Mouse (Mus musculus) frontal cortex, postnatal 25 days (tissue): ENCODE data around the gene Gusb.

Source experiments
- DNase-seq, 2 experiments: peaks; one replicate each; pipeline ENCODE4 v3.0.0; 2022; ENCODE audit warnings: low spot score in 2 of 2

Gene Gusb

DNA sequence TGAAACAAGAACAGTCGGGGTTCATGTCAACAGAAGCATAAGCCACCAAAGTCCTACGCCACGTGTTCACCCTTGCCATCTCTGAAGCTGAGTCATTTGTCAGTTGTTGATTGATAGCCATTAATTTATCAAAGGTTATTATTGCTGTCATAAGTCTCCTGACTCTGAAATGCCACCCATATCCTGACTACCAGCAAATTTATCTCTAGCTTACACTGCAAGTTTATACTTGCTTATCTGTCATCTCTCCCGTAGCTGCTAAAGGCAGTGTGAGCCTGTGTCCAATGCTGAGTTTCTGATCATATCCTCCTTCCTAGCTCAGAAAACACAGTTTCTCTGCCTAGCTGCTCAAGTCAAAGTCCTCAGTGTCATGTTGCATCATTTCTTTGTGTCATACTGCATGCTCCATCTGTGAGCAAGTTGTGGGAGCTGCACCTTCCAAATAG lies 28.0 kb downstream of the Gusb start:
- DNase-seq = no peak

DNA sequence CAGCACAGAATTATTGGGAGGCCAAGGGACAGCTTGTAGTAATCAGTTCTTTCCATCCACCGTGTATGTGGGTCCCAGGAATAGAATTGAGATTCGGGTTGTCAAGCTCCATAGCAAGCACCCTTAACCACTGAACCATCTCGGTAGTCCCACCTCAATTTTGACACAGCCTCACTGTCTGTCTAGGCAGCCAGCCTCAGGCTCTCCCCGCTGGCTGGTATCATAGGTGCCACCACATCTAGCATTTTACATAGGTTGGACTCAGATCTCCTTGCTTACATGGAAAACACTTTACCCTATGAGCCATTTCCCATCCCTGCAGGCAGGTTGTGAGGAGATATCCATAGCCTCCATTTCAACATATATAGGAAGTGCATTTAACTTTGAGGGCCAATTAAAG lies 28.5 kb downstream of the Gusb start:
- DNase-seq = no peak

DNA sequence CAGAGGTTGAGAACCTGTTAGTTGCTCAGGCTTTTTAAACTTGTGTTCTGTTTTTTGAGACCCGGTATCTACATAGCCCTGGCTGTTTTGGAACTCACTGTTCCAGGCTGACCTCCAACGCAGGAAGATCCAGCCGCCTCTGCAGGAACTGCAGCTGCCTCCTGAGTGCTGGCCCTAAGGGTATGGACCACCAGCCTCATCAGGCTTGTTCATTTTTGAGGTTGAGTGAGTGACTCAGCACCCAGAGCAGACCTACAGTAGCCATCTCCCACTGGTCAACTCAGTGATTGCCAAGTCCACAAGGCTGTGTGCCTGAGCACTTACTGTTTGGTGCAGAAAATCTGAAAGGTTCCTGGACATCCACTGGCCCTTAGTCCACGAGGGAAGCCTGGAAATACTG lies 31.4 kb downstream of the Gusb start:
- DNase-seq = no peak

DNA sequence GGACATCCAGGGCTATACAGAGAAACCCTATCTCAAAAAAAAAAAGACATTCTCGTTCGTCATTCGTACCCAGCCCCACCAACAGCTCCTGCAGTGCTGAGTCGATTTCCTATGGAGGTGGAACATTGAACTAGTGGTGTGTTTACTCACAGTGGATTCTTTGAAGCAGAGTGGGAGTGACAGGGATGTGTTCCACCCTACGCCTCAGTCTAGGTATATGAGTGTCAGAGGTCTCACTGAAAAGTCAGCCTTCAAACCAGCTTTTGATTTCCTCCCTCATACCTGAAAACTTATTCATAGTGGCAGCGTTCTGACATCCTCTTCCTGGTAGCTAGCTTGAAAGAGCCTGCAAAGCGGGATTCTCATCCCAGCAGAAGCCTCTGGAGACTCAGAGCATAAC lies 34.4 kb downstream of the Gusb start:
- no peak for DNase-seq

DNA sequence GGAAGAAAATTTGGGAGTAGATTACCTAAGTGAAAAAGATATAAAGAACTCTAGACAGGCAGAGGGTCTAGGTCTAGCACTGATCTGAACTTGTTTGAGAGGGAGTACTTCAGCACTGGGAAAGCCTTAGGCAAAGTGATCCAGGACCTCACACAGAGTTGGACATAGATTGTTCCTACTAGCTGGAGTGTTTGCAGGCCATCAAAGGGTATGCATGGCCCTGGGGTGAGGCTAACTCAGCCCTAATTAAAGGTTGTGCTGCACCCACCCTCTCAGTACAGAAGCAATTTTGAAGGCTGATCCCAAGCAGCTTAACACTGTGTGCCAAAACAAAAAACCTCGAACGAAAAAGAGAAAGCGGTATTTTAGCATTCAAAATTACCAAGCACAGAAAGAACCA lies 36.4 kb downstream of the Gusb start:
- DNase-seq = no peak

DNA sequence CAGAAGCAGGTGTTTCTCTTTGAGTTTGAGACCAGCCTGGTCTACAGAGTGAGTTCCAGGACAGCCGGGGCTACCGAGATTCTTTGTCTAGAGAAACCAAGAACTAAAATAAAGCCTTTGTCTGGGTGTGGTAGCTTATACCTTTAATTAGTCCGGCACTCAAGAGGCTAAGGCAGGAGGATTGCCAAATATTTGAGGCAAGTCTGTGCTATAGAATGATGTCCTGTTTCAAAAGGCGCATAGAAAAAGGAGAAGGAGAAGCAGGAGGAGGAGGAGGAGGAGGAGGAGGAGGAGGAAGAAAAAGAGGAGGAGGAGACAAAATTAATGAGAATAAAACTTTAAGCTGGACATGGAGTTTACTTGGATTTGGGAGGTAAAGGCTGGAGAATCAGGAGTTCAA lies 39.6 kb downstream of the Gusb start:
- DNase-seq = no peak

DNA sequence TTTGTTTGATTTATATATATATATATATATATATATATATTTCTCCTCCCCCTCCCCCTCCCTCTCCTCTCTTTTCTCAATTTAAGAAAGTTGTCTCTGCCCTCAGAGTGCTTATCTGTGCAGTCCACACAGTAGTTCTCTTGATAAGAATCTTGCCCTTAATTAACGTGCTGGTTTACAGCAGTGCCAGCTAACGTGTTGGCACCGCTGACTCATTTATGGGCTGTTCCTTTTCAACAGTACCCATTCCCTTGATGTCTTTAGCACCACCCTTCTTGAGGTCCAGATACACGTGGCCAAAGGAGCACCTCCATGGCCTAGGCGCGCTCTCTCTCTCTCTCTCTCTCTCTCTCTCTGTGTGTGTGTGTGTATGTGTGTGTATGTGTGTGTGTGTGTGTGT lies 47.1 kb downstream of the Gusb start:
- no peak for DNase-seq

DNA sequence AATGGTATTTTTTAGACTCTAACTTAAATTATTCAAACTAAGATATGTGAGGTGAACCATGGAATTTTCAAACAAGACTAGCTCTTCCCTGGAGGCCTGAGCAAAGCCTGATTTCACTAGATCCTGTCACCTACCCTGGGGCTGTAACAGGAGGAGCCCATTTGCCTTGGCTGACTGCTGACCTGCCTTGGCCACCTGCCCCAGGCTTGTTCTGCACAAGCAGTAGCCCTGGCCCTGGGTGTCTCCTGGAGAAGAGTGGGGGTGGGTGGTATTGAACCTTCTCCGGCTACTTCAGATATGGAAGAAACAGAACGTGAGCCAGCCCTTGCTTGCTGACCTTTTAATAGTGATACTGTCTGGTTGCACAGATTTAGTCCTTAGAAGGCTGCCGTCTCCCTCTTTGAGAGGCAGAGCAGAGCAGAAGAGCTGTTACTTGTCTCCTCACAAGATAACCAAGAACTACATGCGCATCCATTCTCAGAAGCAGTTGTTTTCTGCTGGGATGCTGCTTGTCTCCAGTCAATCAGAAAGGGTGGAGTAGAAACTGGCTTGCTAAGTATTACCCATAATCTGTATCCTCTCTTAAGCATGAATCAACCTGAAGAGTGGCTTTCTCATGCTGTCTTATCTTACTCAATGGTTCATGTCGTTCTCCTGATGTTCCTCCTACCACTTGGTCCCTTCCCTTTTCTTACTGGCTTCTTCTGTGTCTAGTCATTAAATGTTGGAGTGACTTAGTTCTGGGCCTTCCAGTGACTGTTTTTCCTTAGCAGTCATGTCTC lies 48.2 kb downstream of the Gusb start:
- no peak for DNase-seq

DNA sequence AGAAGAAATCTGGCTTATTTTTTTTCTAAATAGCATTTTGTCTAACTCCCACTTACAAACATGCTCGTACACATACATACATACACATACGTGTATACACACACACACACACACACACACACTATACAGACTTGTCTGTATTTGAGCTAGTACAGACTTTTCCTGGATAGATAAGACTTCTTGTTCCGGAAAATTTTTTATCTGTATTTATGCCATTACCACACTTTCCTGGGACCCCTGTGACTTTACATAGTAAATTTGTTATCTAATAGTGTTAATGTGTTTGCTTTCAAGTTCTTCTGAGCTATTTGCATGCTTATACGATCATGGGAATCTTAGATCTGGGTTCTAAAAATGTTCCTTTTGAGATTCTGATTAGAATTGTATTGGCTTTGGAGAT lies 50.7 kb downstream of the Gusb start:
- no peak for DNase-seq

DNA sequence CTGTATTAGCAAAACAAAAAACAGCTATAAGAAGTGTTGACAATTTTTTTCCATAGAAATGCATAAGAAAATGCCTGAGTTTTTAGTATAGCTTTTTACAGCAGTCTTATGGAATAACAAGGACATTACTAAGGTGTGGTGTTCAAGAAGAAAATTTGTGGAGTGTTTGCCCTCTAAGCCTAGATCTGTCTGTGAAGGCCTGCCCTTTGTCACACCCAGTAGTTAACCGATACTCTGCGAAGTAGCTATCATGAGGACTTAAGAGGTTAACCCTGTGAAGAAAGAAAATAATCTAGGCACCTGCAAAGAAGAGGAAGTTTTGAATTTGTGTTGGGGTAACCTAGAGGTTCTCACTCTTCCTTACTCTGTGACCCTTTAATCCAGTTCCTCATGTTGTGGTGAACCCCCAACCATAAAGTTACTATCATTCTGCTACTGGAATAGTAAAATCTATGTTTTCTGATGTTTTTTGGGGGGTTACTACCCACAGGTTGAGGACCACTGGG lies 55.3 kb downstream of the Gusb start:
- no peak for DNase-seq

DNA sequence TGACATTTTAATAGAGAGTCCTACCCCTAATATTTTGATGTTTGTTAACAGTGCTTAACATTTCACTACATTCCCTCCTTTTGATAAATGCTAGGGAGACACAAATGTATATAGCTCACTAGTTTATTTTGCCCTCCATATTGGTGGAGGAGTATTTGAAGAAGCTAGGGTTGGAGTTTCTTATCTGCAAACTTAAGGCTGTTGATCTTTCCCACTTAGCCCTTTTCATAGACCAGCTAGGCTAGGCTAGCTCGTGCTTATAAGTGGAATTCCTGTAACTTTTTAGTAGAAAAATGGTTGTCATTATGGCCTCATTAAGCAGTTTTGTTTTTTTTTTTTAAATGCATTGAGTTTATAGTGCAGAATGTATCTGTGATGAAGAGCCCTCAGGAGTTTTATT lies 59.4 kb downstream of the Gusb start:
- DNase-seq = no peak

DNA sequence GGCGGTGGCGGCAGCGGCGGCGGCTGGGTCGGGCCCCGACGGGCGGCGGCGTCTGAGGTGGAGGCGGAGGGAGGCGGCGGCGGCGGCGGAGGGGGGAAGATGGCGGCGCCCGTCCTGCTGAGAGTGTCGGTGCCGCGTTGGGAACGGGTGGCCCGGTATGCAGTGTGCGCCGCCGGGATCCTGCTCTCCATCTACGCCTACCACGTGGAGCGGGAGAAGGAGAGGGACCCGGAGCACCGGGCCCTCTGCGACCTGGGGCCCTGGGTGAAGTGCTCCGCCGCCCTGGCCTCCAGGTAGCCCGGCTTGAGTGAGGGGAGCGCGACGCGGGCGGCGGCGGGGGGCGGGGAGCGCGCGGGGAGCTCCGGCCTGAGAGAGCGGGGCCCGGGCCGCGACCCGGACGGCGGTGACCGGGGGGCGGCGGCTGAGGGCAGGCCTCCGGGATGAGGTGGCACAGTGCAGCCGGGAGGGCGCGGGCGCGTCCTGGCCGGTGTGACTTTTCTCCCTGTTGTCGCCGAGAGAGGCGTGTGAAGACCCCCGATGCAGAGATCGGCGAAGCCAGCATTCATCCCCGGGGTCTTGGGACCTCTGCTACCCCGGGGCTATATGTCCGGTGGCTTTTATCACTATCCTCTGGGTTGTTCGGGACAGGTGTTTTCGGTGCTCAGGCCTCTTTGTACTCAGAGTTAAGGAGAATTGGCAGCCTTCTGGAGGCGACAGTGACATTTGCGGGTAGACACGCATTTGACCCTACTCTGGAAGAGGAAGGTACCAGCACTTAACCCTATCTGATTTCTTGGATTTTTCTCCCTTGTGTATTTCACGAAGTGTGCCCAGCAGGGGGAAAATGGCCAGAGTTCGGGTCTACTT lies 60.5 kb downstream of the Gusb start:
- peak; percentile 11 to 14 for DNase-seq

DNA sequence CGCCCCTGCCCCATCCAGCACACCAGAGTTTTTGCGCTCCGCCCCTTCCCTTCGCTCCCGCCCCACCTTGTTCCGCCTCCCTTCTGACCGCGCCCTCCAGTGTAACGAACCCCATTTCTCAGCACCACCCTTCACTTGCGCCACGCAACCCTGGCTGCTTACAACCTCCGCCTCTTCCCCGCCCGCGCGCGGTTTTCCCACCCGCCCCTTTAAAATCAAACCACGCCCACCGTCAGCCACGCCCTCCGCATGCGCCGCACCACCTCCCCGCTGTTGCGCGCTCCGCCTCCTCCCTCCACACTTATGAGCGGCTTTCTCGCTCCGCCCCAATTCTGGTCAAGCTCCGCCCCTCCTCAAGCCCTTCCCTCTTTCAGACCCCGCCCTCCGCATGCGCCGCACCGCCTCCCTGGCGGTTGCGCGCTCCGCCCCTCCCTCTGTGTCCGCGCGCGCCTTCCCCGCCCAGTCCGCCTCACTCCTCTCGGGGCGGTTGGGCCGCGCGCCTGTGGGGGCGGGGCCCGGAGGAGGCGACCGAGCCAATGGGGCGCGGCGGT lies 61.3 kb downstream of the Gusb start, which contains the start of gene Vkorc1l1:
Gene Vkorc1l1, plus strand, starts transcription at position 476 of the 551 bp plus-strand sequence.
- DNase-seq = peak; percentile 90 to 95

DNA sequence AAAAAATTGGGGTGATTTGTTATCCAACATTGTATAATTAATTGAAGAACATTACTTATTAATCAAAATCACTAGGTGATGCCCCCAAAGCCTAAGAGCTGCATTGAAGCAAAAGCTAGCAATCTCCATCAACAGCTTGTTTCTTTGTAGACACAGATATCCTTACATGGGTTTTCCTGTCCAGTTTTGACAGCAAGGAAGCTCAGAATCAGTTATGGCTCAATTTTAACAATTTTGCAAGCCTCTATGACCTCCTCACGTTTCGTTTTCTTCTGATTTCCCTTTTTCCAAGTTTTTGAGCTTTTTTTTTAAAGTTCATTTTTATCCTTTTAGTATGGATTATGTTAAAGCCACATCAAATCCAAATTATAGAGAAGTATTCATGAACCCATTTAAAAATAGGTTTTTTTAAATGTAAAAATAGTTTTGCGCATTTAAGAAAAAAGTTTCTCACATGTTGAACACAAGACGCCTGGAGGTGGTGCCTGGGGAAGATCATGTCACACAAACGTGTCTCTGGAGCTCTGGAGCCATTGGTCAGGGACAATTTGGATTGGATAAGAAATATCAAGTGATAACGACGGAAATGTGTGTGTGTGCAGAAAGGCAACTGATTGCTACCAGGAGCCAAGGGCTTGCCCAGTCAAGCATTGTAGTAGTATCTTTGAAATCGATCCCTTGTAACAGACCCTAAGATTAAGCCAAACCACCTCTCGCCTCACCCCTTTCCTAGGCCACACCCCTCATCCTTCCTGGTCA lies 61.9 kb downstream of the Gusb start:
- DNase-seq = no peak

DNA sequence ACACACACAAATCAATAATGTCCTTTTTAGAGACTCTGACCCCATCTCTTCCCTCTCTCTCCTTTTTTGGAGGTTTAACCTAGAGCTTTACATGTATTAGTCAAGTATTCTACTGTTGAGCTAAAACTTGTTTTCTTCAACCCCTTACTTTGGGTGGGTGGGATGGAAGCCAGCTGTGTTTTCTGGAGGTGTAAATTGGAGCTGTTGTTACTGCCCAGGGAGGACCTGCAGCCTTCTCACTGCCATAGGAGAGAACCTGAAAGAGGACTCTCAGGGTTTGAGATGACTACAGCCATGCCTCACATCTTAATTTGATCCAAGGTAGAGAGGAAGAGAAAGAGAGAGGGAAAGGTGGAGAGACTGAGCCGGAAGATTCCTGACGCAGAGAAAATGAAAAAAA lies 62.6 kb downstream of the Gusb start:
- DNase-seq = no peak
